Mouse (Mus musculus): ENCODE measurements around the gene Duxf3. TPM values are rescaled to one million over a fixed set of nuclear protein-coding genes. Genes with fewer than 3 reads are reported as not detected.
"Not testable (repeated sequence)": the region's sequence is repeated elsewhere in the genome, so short reads cannot be mapped to it uniquely, and the experiment has no call there.

Duxf3 gene
- not detected in 2 replicates for polyA plus RNA-seq (2015; fragmentation: Nextera tagmentation; extraction: Ambion mirVana)

- not testable (repeated sequence) for DNase-seq (ENCODE audit: low spot score); H3K4me3 ChIP-seq (replicated peaks; ENCODE audit: low read depth, low read length); H3K9ac ChIP-seq (ENCODE audit: low read depth, low read length); H3K4me1 ChIP-seq (replicated peaks; ENCODE audit: insufficient read depth, low read length); H3K4me2 ChIP-seq (ENCODE audit: low read length); H3K36me3 ChIP-seq (ENCODE audit: insufficient read depth, low read length); H3K27me3 ChIP-seq (ENCODE audit: insufficient read depth, low read length); H3K27ac ChIP-seq; H3K9me3 ChIP-seq (replicated peaks; ENCODE audit: low read length)
- 85% methylated on average over 6 of the region's 8 CpGs for WGBS
- peak; percentile 49 for ATAC-seq (replicated peaks; ENCODE audit: low FRiP score, low read depth)
These were observed at the start of gene Duxf3 for GRCm38 (mm10) chr10:58232641-58232969. Gene Duxf3 (minus strand): TSS chr10:58232675.

- TF ChIP-seq CTCF (IDR thresholded peaks at IDR 0.05; ENCODE audit: low read depth), result no peak
- Histone ChIP-seq H3K27ac (no peak overlapping the region), H3K9me3 (replicated peaks; ENCODE audit: low read length) (no peaks in the 10 kb centered on the region), H3K4me3 (replicated peaks; ENCODE audit: low read depth, low read length) (no peak overlapping the region), H3K4me1 (replicated peaks; ENCODE audit: insufficient read depth, low read length) (no peaks in the 10 kb centered on the region), H3K36me3 (ENCODE audit: insufficient read depth, low read length) (peaks cover 41% of the 10 kb centered on the region), H3K9ac (ENCODE audit: low read depth, low read length) (no peak overlapping the region), H3K4me2 (ENCODE audit: low read length) (no peak overlapping the region), H3K27me3 (ENCODE audit: insufficient read depth, low read length) (no peaks in the 10 kb centered on the region)
- ATAC-seq (replicated peaks; ENCODE audit: low FRiP score, low read depth) (no peak), DNase-seq (ENCODE audit: low spot score) (no peak)
- WGBS, result 92% methylated on average over 7 of the region's 7 CpGs
These were observed 49.8 kb upstream of the Duxf3 start for GRCm38 (mm10) chr10:58282238-58282637.

DNA sequence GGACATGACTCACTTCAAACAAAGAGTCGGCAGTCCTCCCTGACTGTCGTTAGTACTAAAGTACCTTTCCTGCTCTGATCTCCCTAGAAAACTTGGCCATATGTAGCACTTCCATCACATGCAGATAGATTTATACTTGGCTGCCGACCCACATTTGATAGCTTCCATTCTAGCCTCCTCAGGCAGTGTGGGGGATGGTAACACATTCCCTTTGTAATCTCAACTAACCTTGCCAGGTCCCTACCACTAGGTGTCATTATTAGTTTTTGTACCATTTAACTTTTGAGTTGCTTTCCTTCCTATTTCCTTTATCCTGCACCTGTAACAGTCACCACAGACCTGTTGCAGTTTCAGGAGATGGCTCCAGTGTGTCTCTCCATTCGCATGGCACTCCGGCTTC lies 26.0 kb upstream of the Duxf3 start:
- ATAC-seq (replicated peaks; ENCODE audit: low FRiP score, low read depth), result no peak
- no peak overlapping the region for H3K4me3 ChIP-seq (replicated peaks; ENCODE audit: low read depth, low read length)
- DNase-seq (ENCODE audit: low spot score), result peak; percentile 46
- peaks cover 19% of the 10 kb centered on the region for H3K36me3 ChIP-seq (ENCODE audit: insufficient read depth, low read length)
- H3K9ac ChIP-seq (ENCODE audit: low read depth, low read length), result no peak overlapping the region
- H3K4me2 ChIP-seq (ENCODE audit: low read length), result no peak overlapping the region
- 60% methylated on average over 5 of the region's 5 CpGs for WGBS
- H3K27ac ChIP-seq, result no peak overlapping the region
- TF ChIP-seq CTCF (IDR thresholded peaks at IDR 0.05; ENCODE audit: low read depth), result peak; percentile 54
- H3K27me3 ChIP-seq (ENCODE audit: insufficient read depth, low read length), result no peaks in the 10 kb centered on the region
- H3K9me3 ChIP-seq (replicated peaks; ENCODE audit: low read length), result no peaks in the 10 kb centered on the region
- H3K4me1 ChIP-seq (replicated peaks; ENCODE audit: insufficient read depth, low read length), result peaks cover 6% of the 10 kb centered on the region; the same call in 1 of the 2 replicates

GRCm38 (mm10) chr10:58255954-58256353 lies 23.5 kb upstream of the Duxf3 start:
- DNase-seq (ENCODE audit: low spot score), result peak; percentile 50
- Histone ChIP-seq H3K27me3 (ENCODE audit: insufficient read depth, low read length) (no peaks in the 10 kb centered on the region), H3K9ac (ENCODE audit: low read depth, low read length) (peak overlapping the region; percentile 81; the same call in 1 of the 2 replicates), H3K36me3 (ENCODE audit: insufficient read depth, low read length) (peaks cover 7% of the 10 kb centered on the region), H3K4me3 (replicated peaks; ENCODE audit: low read depth, low read length) (peak overlapping the region; percentile 98), H3K9me3 (replicated peaks; ENCODE audit: low read length) (no peaks in the 10 kb centered on the region), H3K27ac (peak overlapping the region; percentile 25; the same call in 1 of the 2 replicates), H3K4me2 (ENCODE audit: low read length) (peak overlapping the region; percentile 59), H3K4me1 (replicated peaks; ENCODE audit: insufficient read depth, low read length) (peaks cover 6% of the 10 kb centered on the region; the same call in 1 of the 2 replicates)
- TF ChIP-seq CTCF (IDR thresholded peaks at IDR 0.05; ENCODE audit: low read depth), result no peak
- ATAC-seq (replicated peaks; ENCODE audit: low FRiP score, low read depth), result no peak
- WGBS, result under 1% methylated on average over 4 of the region's 4 CpGs

DNA sequence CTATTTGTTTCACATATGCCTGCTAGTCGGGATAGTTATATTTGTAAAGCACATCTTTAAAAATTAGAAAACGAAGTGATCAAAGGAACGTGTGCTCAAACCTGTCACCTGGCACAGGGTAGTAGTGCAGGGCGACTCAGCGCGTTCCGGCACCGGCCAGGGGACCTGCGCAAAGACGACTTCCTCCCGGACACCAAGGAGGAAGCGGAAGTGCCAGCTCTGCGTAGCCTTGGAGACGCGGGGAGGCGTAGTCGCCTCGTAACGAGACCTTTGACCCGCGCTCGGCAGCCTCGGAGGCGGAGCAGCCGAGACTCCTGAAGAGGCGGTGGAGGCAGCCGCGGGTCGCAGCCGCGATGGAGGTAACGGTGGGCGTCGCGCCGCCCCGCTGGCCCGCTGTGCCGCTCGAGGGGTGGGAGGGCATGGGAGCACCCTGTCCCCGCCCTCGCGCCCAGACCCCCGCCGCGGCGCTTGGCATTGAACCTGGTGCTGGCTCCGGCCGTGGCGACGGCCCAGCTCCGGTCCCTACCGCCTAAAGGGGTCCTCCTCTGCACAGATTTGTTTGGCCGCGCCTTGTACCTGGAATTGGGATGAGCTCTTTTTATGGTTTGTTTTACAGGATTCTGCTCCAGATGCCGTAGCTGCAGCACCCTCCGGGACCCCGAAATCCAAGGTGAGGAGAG lies 22.9 kb upstream of the Duxf3 start, which contains the start of gene Gcc2:
Gene Gcc2, plus strand, starts transcription at position 285 of the 680 bp plus-strand sequence.
- H3K4me1 ChIP-seq (replicated peaks; ENCODE audit: insufficient read depth, low read length), result peaks cover 6% of the 10 kb centered on the region; the same call in 1 of the 2 replicates
- H3K4me3 ChIP-seq (replicated peaks; ENCODE audit: low read depth, low read length), result peak within 1 kb of the TSS; percentile 98
- no peaks in the 10 kb centered on the region for H3K27me3 ChIP-seq (ENCODE audit: insufficient read depth, low read length)
- H3K36me3 ChIP-seq (ENCODE audit: insufficient read depth, low read length), result peaks cover 5% of the 10 kb centered on the region
- TF ChIP-seq CTCF (IDR thresholded peaks at IDR 0.05; ENCODE audit: low read depth), result no peak
- H3K27ac ChIP-seq, result peak within 1 kb of the TSS; percentile 76
- H3K9ac ChIP-seq (ENCODE audit: low read depth, low read length), result peak within 1 kb of the TSS; percentile 81
- no peaks in the 10 kb centered on the region for H3K9me3 ChIP-seq (replicated peaks; ENCODE audit: low read length)
- DNase-seq (ENCODE audit: low spot score), result peak; percentile 96
- ATAC-seq (replicated peaks; ENCODE audit: low FRiP score, low read depth), result peak; percentile 99
- H3K4me2 ChIP-seq (ENCODE audit: low read length), result peak within 1 kb of the TSS; percentile 59
- WGBS, result under 1% methylated on average over 48 of the region's 58 CpGs

DNA sequence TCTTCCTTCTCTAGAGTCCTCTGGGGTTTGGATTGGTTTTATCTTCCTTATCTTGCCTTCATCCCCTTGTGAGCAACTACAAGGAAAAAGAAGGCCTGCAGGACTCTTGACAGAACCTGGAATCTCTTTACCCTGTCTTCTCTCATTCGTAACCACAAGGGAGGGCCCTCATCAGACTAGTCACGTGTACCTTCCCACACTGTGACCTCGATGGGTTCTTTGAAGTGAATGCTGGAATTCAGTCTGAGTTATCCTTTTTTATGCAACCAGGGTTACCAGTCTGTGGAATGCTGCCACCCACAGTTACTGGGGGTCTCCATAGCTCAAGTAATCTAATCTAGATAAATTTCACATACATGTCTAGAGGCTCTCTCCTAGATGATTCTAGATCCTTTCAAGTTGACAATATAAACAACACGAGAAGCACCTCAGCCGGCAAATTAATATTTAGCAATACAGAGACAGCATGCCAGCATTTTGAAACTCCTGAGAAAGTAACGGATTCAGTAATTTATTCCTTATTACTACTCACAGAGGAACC lies 22.2 kb upstream of the Duxf3 start:
- Histone ChIP-seq H3K4me2 (ENCODE audit: low read length) (peak overlapping the region; percentile 59), H3K36me3 (ENCODE audit: insufficient read depth, low read length) (no peaks in the 10 kb centered on the region; the same call in 1 of the 2 replicates), H3K9me3 (replicated peaks; ENCODE audit: low read length) (no peaks in the 10 kb centered on the region), H3K4me1 (replicated peaks; ENCODE audit: insufficient read depth, low read length) (peaks cover 6% of the 10 kb centered on the region; the same call in 1 of the 2 replicates), H3K9ac (ENCODE audit: low read depth, low read length) (no peak overlapping the region), H3K27ac (no peak overlapping the region), H3K4me3 (replicated peaks; ENCODE audit: low read depth, low read length) (peak overlapping the region; percentile 98), H3K27me3 (ENCODE audit: insufficient read depth, low read length) (no peaks in the 10 kb centered on the region)
- ATAC-seq (replicated peaks; ENCODE audit: low FRiP score, low read depth) (peak; percentile 26; the same call in 1 of the 2 replicates), DNase-seq (ENCODE audit: low spot score) (peak; percentile 10)
- 27% methylated on average over 6 of the region's 6 CpGs for WGBS
- no peak for TF ChIP-seq CTCF (IDR thresholded peaks at IDR 0.05; ENCODE audit: low read depth)
